Mouse (Mus musculus) neural tube, embryonic 15.5 days (tissue): ENCODE measurements at regions not wholly inside any gene's neighbourhood (a gene's known extent, or its start where the extent isn't known, plus 50 kb on each side); places are given as distances from the start of the nearest gene placed in this dataset.
"Not testable (repeated sequence)": the region's sequence is repeated elsewhere in the genome, so short reads cannot be mapped to it uniquely, and the experiment has no call there.

Experiments
- ATAC-seq: fragments of 200-750 bp; cut with Nextera tagmentation; 2 replicates; pipeline ENCODE4 v1.8.0; 2017; ENCODE audit warnings: mild to moderate bottlenecking, moderate TSS enrichment, moderate library complexity; ENCODE audit not compliant: low FRiP score
- H3K27ac ChIP-seq: fragments of 300-500 bp; sonication (generic); replicated peaks from 2 replicates; pipeline ENCODE4 v1.5.1; 2015; ENCODE audit warnings: mild to moderate bottlenecking, inconsistent platforms
- H3K27me3 ChIP-seq: fragments of 300-500 bp; sonication (generic); replicated peaks from 2 replicates; pipeline ENCODE4 v1.6.1; 2015; ENCODE audit warnings: inconsistent platforms
- H3K36me3 ChIP-seq: fragments of 300-500 bp; sonication (generic); 2 replicates; pipeline ENCODE4 v1.6.1; 2015; ENCODE audit warnings: inconsistent platforms
- H3K4me1 ChIP-seq: fragments of 300-500 bp; sonication (generic); 2 replicates; pipeline ENCODE4 v1.6.1; 2015; ENCODE audit warnings: inconsistent platforms
- H3K4me2 ChIP-seq: fragments of 300-500 bp; sonication (generic); 2 replicates; pipeline ENCODE4 v1.6.1; 2015; ENCODE audit warnings: inconsistent platforms, mild to moderate bottlenecking, moderate library complexity
- H3K4me3 ChIP-seq: fragments of 300-500 bp; sonication (generic); replicated peaks from 2 replicates; pipeline ENCODE4 v1.5.1; 2015; ENCODE audit warnings: mild to moderate bottlenecking, inconsistent platforms
- H3K9ac ChIP-seq: fragments of 300-500 bp; sonication (generic); replicated peaks from 2 replicates; pipeline ENCODE4 v1.6.1; 2015; ENCODE audit warnings: mild to moderate bottlenecking, inconsistent platforms
- H3K9me3 ChIP-seq: fragments of 300-500 bp; sonication (generic); replicated peaks from 2 replicates; pipeline ENCODE4 v1.6.1; 2016; ENCODE audit warnings: inconsistent platforms
- WGBS: fragments of 180-500 bp; shearing (Covaris S2); methylation state at CpG from one replicate; pipeline ENCODE4 v1.1.7; 2015; ENCODE audit warnings: mixed read lengths; 5-methylcytosine and 5-hydroxymethylcytosine counted together

DNA sequence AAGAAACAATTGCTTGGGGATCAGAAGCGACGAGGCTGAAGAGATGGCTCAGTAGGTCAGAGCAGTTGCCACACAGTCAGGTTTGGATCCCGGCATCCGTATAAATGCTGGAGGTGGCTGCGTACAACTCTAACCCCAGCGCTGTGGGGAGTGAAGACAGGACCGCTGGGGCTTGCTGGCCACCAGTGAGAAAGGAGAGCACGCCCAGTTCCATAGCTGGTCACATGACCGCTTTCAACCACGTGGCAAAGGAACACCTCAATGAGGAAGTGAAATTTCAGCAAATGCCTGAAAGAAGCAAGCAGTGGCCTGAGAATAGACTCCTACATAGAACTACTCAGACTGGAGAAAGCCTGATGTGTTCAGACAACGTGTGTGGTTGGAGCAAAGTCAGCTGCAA is 148.3 kb upstream of the Ipo5 start:
- Histone ChIP-seq H3K9ac (no peak overlapping the region), H3K4me3 (no peak overlapping the region), H3K36me3 (no peaks in the 10 kb centered on the region), H3K4me2 (no peak overlapping the region), H3K27me3 (no peaks in the 10 kb centered on the region), H3K27ac (no peak overlapping the region), H3K4me1 (no peaks in the 10 kb centered on the region), H3K9me3 (no peaks in the 10 kb centered on the region)
- WGBS, result 83% methylated on average over 11 of the region's 11 CpGs
- ATAC-seq, result no peak

DNA sequence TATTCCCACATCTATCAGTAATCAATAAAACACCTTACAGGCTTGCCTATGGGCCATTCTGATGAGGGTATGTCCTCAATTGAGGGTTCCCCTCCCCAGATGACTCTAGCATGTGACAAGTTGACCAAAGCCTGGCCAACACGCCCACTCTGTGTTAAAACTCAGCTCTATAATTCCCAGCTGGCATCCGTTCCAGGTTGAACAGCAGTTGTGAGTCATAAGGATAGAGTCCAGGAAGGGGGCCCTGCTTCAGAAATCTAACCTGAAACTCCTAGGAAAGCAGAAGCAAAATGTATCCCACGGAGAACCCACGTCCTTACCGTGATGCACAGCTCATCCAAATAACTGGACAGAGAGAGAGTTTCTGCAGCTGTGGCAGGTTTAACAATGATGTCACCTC is 147.2 kb upstream of the Ipo5 start:
- H3K4me2 ChIP-seq, result no peak overlapping the region
- no peaks in the 10 kb centered on the region for H3K9me3 ChIP-seq
- H3K4me3 ChIP-seq, result no peak overlapping the region
- H3K27me3 ChIP-seq, result no peaks in the 10 kb centered on the region
- no peak for ATAC-seq
- H3K36me3 ChIP-seq, result no peaks in the 10 kb centered on the region
- H3K27ac ChIP-seq, result no peak overlapping the region
- H3K4me1 ChIP-seq, result no peaks in the 10 kb centered on the region
- no peak overlapping the region for H3K9ac ChIP-seq
- 83% methylated on average over 5 of the region's 5 CpGs for WGBS

DNA sequence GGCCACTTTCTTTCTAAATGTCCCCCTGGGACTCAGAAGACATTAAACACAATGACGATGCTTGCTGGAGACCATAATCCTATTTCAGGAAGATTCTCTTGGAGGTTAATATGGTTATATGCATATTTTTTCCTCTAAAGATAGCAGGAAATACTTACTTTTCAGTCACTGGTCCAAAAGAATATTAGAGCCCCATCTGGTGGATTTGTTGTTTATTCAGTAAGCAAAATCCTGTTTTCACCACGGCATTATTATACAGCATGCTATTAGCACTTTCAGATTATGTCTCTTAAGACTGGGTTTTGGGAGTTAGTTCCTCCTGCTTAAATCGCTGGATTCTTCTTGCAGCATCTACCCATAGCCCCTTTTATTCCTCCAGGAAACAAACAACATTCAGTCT is 146.6 kb upstream of the Ipo5 start:
- no peak overlapping the region for H3K4me3 ChIP-seq
- H3K27ac ChIP-seq, result no peak overlapping the region
- H3K9me3 ChIP-seq, result no peaks in the 10 kb centered on the region
- no peak overlapping the region for H3K9ac ChIP-seq
- WGBS, result 39% methylated on average over 3 of the region's 3 CpGs
- no peak for ATAC-seq
- no peaks in the 10 kb centered on the region for H3K36me3 ChIP-seq
- H3K27me3 ChIP-seq, result no peaks in the 10 kb centered on the region
- no peak overlapping the region for H3K4me2 ChIP-seq
- H3K4me1 ChIP-seq, result no peaks in the 10 kb centered on the region

DNA sequence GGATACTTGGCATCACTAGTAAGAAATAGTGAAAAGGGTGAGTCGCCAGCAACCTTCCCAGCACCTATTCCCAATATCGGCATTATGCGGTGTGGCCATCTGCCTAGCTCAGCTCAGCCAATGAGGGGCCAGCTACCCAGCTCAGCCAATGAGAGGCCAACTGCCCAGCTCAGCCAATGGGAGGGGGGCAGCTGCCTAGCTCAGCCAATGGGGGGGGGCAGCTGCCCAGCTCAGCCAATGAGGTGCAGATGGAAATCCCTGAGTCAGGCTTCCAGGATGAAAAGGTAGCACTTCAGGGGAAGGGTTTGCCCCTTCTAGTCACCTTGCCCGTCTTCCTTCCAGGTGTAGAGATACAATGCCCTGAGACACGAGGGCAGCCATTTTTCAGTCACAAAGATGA is 144.6 kb upstream of the Ipo5 start:
- no peak overlapping the region for H3K4me3 ChIP-seq
- no peaks in the 10 kb centered on the region for H3K4me1 ChIP-seq
- no peak overlapping the region for H3K27ac ChIP-seq
- H3K9me3 ChIP-seq, result no peaks in the 10 kb centered on the region
- no peaks in the 10 kb centered on the region for H3K27me3 ChIP-seq
- ATAC-seq, result no peak
- WGBS, result 98% methylated on average over 5 of the region's 5 CpGs
- no peak overlapping the region for H3K4me2 ChIP-seq
- H3K9ac ChIP-seq, result no peak overlapping the region
- no peaks in the 10 kb centered on the region for H3K36me3 ChIP-seq

DNA sequence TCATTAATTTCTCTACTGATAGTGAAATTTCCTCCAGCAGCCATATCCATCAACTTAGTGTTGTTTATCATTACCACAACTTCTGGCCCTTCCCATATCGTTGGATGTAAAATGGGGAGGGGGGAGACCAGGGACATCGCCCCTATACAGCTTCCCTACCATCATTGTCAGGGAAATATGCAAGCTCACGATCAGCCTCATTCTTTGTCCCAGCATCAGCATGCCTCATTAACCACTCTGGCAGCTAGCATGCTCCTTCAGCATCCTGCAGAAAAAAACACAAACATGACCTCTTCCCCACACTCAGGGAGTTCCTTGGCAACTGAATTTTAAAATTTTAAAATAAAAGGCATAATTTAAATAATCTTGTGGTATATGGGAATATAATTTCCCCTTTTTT is 140.4 kb upstream of the Ipo5 start:
- Histone ChIP-seq H3K9me3 (no peaks in the 10 kb centered on the region), H3K9ac (no peak overlapping the region), H3K4me3 (no peak overlapping the region), H3K36me3 (no peaks in the 10 kb centered on the region), H3K4me1 (no peaks in the 10 kb centered on the region), H3K4me2 (no peak overlapping the region), H3K27me3 (no peaks in the 10 kb centered on the region), H3K27ac (no peak overlapping the region)
- ATAC-seq, result no peak
- WGBS, result 19% methylated on average over 3 of the region's 3 CpGs

DNA sequence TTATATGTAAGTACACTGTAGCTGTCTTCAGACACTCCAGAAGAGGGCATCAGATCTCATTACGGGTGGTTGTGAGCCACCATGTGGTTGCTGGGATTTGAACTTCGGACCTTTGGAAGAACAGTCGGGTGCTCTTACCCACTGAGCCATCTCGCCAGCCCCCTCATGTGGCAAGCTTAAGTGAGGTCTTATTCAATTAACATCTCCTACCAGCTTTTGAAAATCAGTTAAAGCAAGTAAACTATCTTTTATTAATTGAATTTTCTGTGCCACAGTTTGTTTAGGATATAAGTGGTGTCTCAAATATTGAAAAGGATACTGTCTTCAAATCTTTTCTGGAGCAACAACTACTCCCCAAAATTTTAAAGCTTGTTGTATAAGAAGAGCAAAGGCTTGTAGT is 138.0 kb upstream of the Ipo5 start:
- not testable (repeated sequence) for H3K9me3 ChIP-seq, H3K27ac ChIP-seq, ATAC-seq, H3K9ac ChIP-seq, H3K4me3 ChIP-seq, H3K4me2 ChIP-seq, H3K36me3 ChIP-seq, H3K27me3 ChIP-seq, H3K4me1 ChIP-seq
- 77% methylated on average over 4 of the region's 4 CpGs for WGBS

DNA sequence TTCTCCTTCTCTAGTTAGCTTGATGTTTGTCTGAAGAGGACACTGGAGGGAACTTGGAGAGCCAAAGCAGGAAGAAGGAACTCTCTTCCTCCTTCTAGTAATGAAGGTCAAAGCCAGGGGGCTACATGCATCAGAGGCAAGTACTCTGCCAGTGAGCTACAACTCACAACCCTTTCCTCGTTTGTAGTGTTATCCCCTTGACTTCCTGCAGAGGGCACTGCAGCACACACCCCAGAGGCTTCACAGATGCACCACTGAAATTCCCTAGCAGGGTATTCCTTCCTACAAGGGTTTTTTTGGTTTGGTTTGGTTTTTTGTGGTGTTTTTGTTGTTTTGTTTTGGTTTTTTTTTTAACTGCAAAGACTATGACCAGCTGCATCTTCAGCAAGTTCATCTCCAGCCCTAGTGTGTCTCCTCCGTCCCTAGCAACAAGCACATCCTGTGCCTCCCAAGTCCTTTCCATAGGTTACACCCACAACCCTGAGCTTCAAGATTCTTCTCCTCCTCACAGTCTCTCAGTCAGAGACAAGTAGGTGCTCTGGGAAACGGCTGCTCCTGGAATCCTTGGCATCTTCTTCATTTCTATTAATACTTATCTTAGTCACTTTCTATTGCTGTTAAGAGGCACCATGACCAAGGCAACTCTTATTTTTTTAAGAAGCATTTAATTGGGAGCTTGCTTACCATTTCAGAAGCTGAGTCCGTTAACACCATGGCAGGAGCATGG is 119.0 kb upstream of the Ipo5 start:
- no peaks in the 10 kb centered on the region for H3K9me3 ChIP-seq
- H3K36me3 ChIP-seq, result no peaks in the 10 kb centered on the region
- H3K4me1 ChIP-seq, result no peaks in the 10 kb centered on the region
- H3K4me2 ChIP-seq, result no peak overlapping the region
- no peak overlapping the region for H3K4me3 ChIP-seq
- H3K27ac ChIP-seq, result no peak overlapping the region
- WGBS, result 83% methylated on average over 4 of the region's 4 CpGs
- ATAC-seq, result no peak
- no peaks in the 10 kb centered on the region for H3K27me3 ChIP-seq
- H3K9ac ChIP-seq, result no peak overlapping the region

DNA sequence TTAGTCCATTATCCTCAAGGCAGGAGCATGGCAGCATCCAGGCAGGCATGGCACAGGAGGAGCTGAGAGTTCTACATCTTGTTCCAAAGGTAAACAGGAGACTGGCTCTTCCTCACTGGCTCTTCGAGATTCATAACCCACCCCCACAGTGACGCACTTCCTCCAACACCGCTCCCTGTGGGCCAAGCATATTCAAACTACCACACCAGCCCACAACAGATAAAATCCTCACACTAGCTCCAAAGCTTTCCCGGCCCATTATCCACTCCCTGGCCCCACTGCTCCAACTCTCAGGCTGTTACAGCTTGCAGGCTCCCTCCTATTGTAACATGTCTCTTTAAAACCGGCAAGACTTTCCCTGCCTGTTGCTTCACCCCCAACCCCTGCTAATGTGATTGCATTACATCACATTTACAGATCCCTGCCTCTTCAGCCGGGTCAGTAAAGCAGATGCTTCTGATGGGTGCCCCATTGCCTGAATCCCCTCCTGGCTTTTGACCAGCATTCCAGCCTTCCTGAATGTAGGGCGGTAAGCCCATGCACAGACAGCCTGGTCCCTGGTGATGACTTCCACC is 113.0 kb upstream of the Ipo5 start:
- ATAC-seq, result no peak

DNA sequence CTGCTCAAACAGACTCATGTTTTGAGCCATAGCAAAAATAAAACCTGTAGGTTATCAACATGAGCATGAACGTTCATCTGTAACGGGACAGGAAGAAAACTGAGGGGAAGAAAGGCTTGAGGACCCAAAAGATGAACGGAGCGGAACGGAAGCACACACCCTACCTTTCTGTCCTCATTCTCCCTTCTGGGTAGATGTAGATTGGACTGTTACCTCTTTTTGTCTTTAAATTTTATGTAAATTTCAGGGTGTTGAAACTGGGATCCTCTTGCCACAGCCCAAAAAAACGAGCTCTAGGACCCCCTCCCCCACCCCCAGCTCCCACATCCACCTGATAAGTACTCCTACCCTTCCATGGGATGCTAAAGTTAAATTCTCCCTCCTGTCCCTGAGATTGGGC is 107.8 kb upstream of the Ipo5 start:
- Histone ChIP-seq H3K4me2 (no peak overlapping the region), H3K27ac (no peak overlapping the region), H3K27me3 (no peaks in the 10 kb centered on the region), H3K9me3 (no peaks in the 10 kb centered on the region), H3K9ac (no peak overlapping the region), H3K4me3 (no peak overlapping the region), H3K4me1 (peaks cover 9% of the 10 kb centered on the region; the same call in 1 of the 2 replicates), H3K36me3 (no peaks in the 10 kb centered on the region)
- no peak for ATAC-seq
- 74% methylated on average over 6 of the region's 6 CpGs for WGBS

More for the DNA sequence above, 113.0 kb upstream of the Ipo5 start:
- H3K27ac ChIP-seq, result no peak overlapping the region
- no peaks in the 10 kb centered on the region for H3K36me3 ChIP-seq
- WGBS, result 69% methylated on average over 7 of the region's 7 CpGs
- no peak overlapping the region for H3K4me3 ChIP-seq
- H3K4me2 ChIP-seq, result no peak overlapping the region
- H3K4me1 ChIP-seq, result no peaks in the 10 kb centered on the region
- no peaks in the 10 kb centered on the region for H3K9me3 ChIP-seq
- no peaks in the 10 kb centered on the region for H3K27me3 ChIP-seq
- H3K9ac ChIP-seq, result no peak overlapping the region

DNA sequence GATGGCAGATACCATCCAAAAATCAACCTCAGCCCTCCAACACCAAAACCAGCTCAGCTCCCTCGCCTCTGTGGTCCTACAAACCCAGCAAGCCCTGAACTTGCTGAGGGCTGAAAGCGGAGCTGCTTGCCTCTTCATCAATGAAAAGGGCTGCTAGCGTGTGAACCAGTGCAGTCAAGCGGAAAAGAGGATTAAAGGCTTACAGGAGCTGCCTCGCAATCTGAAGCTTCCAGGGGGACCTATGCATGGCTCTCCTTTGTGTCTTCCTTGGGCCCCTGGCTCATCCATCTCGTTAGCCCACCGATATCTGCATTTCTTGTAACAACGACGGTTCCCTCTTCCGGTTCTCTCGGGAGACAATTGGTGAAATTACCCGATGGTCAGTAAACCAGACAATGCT is 107.3 kb upstream of the Ipo5 start:
- H3K27me3 ChIP-seq, result no peaks in the 10 kb centered on the region
- H3K4me1 ChIP-seq, result peaks cover 9% of the 10 kb centered on the region; the same call in 1 of the 2 replicates
- WGBS, result 4% methylated on average over 12 of the region's 12 CpGs
- ATAC-seq, result no peak
- H3K27ac ChIP-seq, result no peak overlapping the region
- no peak overlapping the region for H3K4me3 ChIP-seq
- H3K9ac ChIP-seq, result no peak overlapping the region
- H3K36me3 ChIP-seq, result no peaks in the 10 kb centered on the region
- no peaks in the 10 kb centered on the region for H3K9me3 ChIP-seq
- H3K4me2 ChIP-seq, result peak overlapping the region; percentile 39

DNA sequence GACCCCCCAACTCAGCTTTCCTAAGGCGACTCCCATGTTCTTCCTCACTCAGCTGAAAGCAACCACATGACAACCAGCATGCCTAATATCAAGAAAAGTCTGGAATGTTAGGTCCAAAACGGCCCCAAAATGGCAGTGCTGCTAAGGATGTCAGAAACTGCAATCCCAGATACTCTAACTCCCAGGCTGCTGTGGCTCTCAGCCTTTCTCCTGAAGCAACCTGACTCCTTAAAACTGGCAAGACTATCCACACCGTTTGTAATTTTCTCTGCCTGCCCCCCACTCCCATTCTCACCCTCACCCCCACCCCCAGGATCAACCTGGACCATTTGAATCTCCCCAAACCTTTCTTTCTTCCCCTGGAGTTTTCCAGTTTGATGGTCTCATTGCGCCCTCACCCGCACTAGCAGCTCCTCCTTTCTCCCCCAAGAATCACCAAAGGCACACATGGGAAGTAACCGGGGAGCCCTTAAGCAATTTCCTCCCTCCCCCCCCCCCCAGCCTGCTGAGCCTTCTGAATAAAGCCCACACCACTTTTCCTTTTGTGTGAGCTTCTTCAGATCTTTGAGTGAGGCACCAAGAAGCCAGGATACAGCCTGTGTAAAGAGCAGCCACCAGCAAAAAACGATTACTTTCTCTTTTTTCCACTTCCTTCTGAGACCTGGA is 106.7 kb upstream of the Ipo5 start:
- peaks cover 9% of the 10 kb centered on the region; the same call in 1 of the 2 replicates for H3K4me1 ChIP-seq
- H3K9me3 ChIP-seq, result no peaks in the 10 kb centered on the region
- H3K4me3 ChIP-seq, result no peak overlapping the region
- no peaks in the 10 kb centered on the region for H3K27me3 ChIP-seq
- no peak for ATAC-seq
- H3K9ac ChIP-seq, result no peak overlapping the region
- H3K27ac ChIP-seq, result no peak overlapping the region
- 17% methylated on average over 7 of the region's 7 CpGs for WGBS
- peak overlapping the region; percentile 39; the same call in 1 of the 2 replicates for H3K4me2 ChIP-seq
- no peaks in the 10 kb centered on the region for H3K36me3 ChIP-seq

DNA sequence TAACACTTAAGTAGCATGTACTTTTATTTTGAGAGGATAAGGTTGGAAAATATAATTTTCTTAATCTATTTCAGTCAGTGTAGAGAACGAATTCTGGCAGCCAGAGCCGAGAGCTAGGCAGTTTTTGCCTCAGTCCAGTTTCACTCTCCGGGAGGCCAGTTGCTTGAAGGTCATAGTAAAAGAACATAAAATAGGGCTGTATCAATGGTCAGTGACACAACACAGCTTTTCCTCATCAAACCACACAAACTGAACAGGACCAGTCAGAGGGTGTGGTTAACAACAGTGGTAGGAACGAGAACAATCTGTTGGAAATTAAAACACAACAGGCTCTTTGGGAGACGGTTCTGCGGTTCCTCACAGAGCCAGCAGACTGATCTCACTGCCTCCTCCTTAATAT is 105.9 kb upstream of the Ipo5 start:
- H3K27me3 ChIP-seq, result no peaks in the 10 kb centered on the region
- H3K27ac ChIP-seq, result no peak overlapping the region
- H3K9me3 ChIP-seq, result no peaks in the 10 kb centered on the region
- no peak overlapping the region for H3K9ac ChIP-seq
- 49% methylated on average over 6 of the region's 6 CpGs for WGBS
- no peaks in the 10 kb centered on the region for H3K36me3 ChIP-seq
- H3K4me1 ChIP-seq, result peaks cover 9% of the 10 kb centered on the region; the same call in 1 of the 2 replicates
- no peak overlapping the region for H3K4me2 ChIP-seq
- ATAC-seq, result no peak
- H3K4me3 ChIP-seq, result no peak overlapping the region
